Mouse (Mus musculus) neural tube, embryonic 15.5 days (tissue): ENCODE data around the gene Klf11. TPM values are rescaled to one million over a fixed set of nuclear protein-coding genes. Genes with fewer than 3 reads are reported as not detected.
A peak's percentile ranks its signal among the peaks of the same experiment; 100 is the strongest.
"Not testable (repeated sequence)": the region's sequence is repeated elsewhere in the genome, so short reads cannot be mapped to it uniquely, and the experiment has no call there.

Experiments used
- ATAC-seq: fragments of 200-750 bp; cut with Nextera tagmentation; 2 replicates; pipeline ENCODE4 v1.8.0; 2017; ENCODE audit warnings: mild to moderate bottlenecking, moderate TSS enrichment, moderate library complexity; ENCODE audit not compliant: low FRiP score
- H3K27ac ChIP-seq: fragments of 300-500 bp; sonication (generic); replicated peaks from 2 replicates; pipeline ENCODE4 v1.5.1; 2015; ENCODE audit warnings: mild to moderate bottlenecking, inconsistent platforms
- H3K27me3 ChIP-seq: fragments of 300-500 bp; sonication (generic); replicated peaks from 2 replicates; pipeline ENCODE4 v1.6.1; 2015; ENCODE audit warnings: inconsistent platforms
- H3K36me3 ChIP-seq: fragments of 300-500 bp; sonication (generic); 2 replicates; pipeline ENCODE4 v1.6.1; 2015; ENCODE audit warnings: inconsistent platforms
- H3K4me1 ChIP-seq: fragments of 300-500 bp; sonication (generic); 2 replicates; pipeline ENCODE4 v1.6.1; 2015; ENCODE audit warnings: inconsistent platforms
- H3K4me2 ChIP-seq: fragments of 300-500 bp; sonication (generic); 2 replicates; pipeline ENCODE4 v1.6.1; 2015; ENCODE audit warnings: inconsistent platforms, mild to moderate bottlenecking, moderate library complexity
- H3K4me3 ChIP-seq: fragments of 300-500 bp; sonication (generic); replicated peaks from 2 replicates; pipeline ENCODE4 v1.5.1; 2015; ENCODE audit warnings: mild to moderate bottlenecking, inconsistent platforms
- H3K9ac ChIP-seq: fragments of 300-500 bp; sonication (generic); replicated peaks from 2 replicates; pipeline ENCODE4 v1.6.1; 2015; ENCODE audit warnings: mild to moderate bottlenecking, inconsistent platforms
- H3K9me3 ChIP-seq: fragments of 300-500 bp; sonication (generic); replicated peaks from 2 replicates; pipeline ENCODE4 v1.6.1; 2016; ENCODE audit warnings: inconsistent platforms
- WGBS: fragments of 180-500 bp; shearing (Covaris S2); methylation state at CpG from one replicate; pipeline ENCODE4 v1.1.7; 2015; ENCODE audit warnings: mixed read lengths; 5-methylcytosine and 5-hydroxymethylcytosine counted together
- polyA plus RNA-seq: library from polyadenylated mRNA; unstranded; fragments of >200 nt; fragmentation: Nextera tagmentation; extraction: Ambion mirVana; gene quantifications from 2 replicates; pipeline ENCODE4 v1.2.1, GENCODE M21; 2015

Gene Klf11
- polyA plus RNA-seq, 1 experiment from 2014 or later, result 11.3 TPM

DNA sequence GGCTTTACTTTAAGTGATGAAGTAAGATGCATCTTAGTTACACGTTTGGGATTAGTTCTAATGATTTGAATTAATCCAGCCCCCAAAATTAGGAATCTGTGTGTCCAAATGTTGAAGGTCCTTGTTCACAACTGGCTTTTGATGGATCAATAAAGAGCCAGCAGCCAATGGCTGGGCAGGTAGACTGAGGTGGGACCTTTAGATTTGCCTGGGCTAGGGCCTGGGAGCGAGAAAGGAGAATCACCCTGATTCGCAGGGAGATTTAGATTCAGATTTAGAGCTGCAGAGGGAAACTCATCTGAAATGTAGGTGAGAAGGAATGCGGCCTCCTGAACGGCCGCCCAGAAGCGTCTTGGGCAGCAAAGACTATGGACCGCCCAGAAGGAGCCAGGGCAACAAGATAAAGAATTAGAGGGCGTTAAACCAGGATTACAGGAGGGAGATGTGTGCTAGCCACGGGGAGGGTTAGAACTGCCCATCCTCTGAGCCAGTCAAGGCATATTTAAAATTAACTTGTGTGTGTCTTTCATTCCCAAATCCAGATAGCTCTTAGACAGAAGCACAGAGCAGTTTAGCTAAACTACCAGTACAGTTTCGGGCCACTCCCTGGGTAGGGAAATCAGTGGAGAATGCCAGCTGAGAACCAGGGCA lies 35.7 kb downstream of the Klf11 start:
- no peaks in the 10 kb centered on the region for H3K36me3 ChIP-seq
- H3K9ac ChIP-seq, result no peak overlapping the region
- H3K4me2 ChIP-seq, result no peak overlapping the region
- no peak overlapping the region for H3K4me3 ChIP-seq
- no peak overlapping the region for H3K27ac ChIP-seq
- H3K9me3 ChIP-seq, result no peaks in the 10 kb centered on the region
- no peak for ATAC-seq
- peaks cover 3% of the 10 kb centered on the region for H3K4me1 ChIP-seq
- 73% methylated on average over 11 of the region's 11 CpGs for WGBS
- H3K27me3 ChIP-seq, result peaks cover 16% of the 10 kb centered on the region

DNA sequence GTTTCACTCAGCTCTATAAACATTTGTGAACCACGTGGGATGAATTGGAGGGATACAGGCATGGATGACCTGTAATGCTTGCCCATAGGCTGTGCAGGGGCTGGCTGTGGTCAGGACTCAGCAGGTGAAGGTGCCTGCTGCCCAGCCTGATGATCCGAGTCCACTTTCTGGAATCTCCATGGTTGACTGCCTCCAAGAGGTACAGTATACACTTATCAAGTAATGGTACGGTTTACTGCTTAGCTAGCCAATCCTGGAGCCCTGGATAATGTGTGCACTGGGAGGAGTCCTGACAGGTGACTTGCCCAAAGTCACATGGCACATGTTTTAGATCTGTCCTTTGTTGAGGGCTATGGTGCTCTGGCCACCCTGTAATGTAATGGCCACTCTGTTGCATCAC lies 39.3 kb downstream of the Klf11 start:
- H3K4me2 ChIP-seq, result no peak overlapping the region
- no peak for ATAC-seq
- 85% methylated on average over 3 of the region's 3 CpGs for WGBS

DNA sequence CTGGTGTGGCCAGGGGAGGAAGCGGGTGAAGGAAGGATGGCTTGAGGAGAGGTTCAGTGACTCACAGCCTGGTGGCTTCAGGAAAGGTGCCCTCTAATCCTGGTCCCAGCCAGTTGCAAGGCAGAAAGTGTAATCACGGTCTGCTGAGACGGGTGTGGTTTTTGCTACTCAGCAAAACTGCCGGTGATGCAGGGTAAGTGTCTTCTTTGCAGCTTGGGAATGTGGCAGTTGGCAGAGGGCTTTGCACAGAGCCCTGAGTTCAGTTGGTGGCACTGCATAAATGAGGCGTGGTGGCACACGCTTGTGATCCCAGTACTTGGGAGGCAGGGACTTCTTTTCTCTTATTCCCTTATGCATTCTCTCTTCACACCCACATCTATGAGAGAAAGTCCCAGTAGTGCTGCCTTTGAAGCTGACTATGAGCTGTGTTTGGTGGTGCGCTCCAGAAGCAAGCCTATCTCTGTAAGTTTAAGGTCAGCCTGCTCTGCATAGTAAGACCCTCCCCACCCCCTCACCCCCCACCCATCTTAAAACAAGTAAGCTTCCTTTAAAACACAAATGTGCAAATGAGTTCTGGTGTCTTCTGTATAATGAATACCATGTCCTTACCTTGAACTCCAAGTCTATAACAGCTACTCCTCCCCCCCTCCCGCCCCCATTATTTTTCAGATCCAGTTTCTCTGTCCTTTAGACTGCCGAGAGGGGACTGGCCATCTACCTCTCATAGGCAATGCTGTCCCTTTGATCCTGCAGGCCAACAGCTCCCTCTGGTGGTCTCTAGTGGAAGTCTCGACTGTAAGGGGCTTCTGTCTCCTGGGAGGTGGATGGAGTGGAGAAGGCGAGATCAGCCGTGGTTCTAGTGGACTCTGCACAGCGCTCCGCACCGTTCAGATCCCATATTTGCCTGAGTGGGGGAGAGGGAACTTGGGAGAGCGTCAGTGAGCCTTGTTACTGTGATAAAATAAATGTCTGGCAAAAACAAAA lies 45.7 kb downstream of the Klf11 start:
- H3K4me1 ChIP-seq, result peaks cover 3% of the 10 kb centered on the region; the same call in 1 of the 2 replicates
- H3K9me3 ChIP-seq, result no peaks in the 10 kb centered on the region
- no peak overlapping the region for H3K9ac ChIP-seq
- no peaks in the 10 kb centered on the region for H3K36me3 ChIP-seq
- peak overlapping the region; percentile 47 for H3K4me2 ChIP-seq
- H3K4me3 ChIP-seq, result no peak overlapping the region
- WGBS, result 37% methylated on average over 16 of the region's 16 CpGs
- H3K27ac ChIP-seq, result no peak overlapping the region
- H3K27me3 ChIP-seq, result no peaks in the 10 kb centered on the region
- peak; percentile 92; the same call in 1 of the 2 replicates for ATAC-seq

More for the DNA sequence above, 39.3 kb downstream of the Klf11 start:
- H3K9me3 ChIP-seq, result no peaks in the 10 kb centered on the region
- H3K9ac ChIP-seq, result no peak overlapping the region
- no peaks in the 10 kb centered on the region for H3K36me3 ChIP-seq
- H3K27me3 ChIP-seq, result no peaks in the 10 kb centered on the region
- no peak overlapping the region for H3K4me3 ChIP-seq
- no peaks in the 10 kb centered on the region for H3K4me1 ChIP-seq
- H3K27ac ChIP-seq, result no peak overlapping the region

DNA sequence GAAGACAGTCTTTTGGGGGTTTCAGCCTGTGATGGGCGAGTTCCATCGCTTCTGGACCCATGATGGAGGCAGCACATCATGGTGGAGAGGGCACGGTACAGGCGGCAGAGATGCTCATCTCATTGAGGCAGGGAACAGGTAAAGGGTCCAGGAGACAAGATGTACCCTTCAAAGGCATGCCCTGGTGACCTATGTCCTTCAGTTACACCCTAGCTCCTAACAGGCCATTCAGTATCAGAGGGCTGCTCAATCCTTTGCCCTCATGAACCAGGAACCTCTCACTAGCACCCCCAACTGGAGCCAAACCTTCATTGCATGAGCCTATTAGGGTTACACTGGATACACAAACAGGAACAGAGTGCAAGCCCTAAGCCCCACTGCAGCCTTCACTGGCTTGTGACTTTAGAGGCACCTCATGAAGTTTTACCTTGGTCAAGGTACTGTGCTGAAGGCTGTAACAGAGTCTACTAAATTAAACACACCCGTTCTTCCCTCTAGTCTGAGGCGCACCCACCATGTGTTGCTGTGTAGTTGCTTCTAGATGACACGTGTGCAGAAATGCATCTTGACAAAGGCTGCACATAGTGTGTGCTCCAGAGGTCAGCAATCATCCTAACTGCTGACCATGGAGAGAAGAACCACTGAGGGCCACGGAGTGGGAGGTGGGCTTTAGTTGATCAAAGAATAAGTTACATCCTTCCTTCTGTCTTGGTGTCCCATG lies 46.6 kb downstream of the Klf11 start:
- Histone ChIP-seq H3K4me3 (no peak overlapping the region), H3K4me2 (peak overlapping the region; percentile 47), H3K27me3 (no peaks in the 10 kb centered on the region), H3K4me1 (peaks cover 3% of the 10 kb centered on the region; the same call in 1 of the 2 replicates), H3K36me3 (no peaks in the 10 kb centered on the region), H3K27ac (no peak overlapping the region), H3K9ac (no peak overlapping the region), H3K9me3 (no peaks in the 10 kb centered on the region)
- 57% methylated on average over 8 of the region's 8 CpGs for WGBS
- peak; percentile 48; the same call in 1 of the 2 replicates for ATAC-seq

DNA sequence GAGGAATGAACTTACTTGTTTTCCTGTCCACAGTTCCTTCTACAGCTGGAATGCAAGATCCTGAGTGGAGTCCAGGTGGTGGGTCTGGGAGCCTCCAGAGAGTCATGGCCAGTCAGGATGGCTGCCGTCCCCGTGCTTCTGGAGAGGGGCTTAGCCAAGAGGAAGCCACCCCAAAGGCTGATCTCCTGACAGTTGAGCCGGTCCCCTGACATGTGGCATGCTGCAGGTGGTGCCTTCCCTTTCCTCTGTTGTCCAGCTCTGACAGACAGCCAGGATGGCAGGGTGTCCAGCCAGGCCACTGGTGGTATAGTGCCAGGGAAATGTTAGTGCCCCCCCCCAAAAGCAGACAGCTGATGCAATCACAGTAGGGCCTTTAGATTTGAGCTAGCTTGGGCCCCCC lies 47.4 kb downstream of the Klf11 start:
- H3K36me3 ChIP-seq, result no peaks in the 10 kb centered on the region
- no peak overlapping the region for H3K4me3 ChIP-seq
- H3K4me2 ChIP-seq, result no peak overlapping the region
- H3K9ac ChIP-seq, result no peak overlapping the region
- ATAC-seq, result no peak
- no peaks in the 10 kb centered on the region for H3K27me3 ChIP-seq
- H3K4me1 ChIP-seq, result peaks cover 3% of the 10 kb centered on the region; the same call in 1 of the 2 replicates
- no peak overlapping the region for H3K27ac ChIP-seq
- H3K9me3 ChIP-seq, result no peaks in the 10 kb centered on the region
- WGBS, result 81% methylated on average over 3 of the region's 3 CpGs

DNA sequence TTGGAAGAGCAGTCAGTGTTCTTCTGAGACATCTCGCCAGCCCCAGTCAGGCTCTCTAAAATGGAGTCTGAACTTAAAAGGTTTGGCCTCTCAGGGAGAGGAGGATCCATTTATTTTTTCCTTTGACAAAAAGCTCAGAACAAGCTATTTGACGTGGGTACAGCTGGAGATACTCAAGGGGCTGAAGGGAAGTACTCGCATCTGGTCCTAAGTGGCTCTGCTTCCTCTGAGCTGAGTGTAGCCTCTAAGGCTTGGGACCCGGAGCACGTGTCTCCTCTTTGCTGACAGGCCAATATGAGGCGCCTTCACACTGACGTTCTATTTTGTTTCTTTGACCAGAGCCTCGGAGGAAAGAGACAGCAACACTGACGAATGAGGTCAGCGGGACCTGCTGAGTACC lies 48.5 kb downstream of the Klf11 start:
- Histone ChIP-seq H3K4me1 (peaks cover 3% of the 10 kb centered on the region; the same call in 1 of the 2 replicates), H3K27me3 (no peaks in the 10 kb centered on the region), H3K4me2 (no peak overlapping the region), H3K9ac (no peak overlapping the region), H3K27ac (no peak overlapping the region), H3K9me3 (no peaks in the 10 kb centered on the region), H3K36me3 (no peaks in the 10 kb centered on the region), H3K4me3 (no peak overlapping the region)
- no peak for ATAC-seq
- 70% methylated on average over 10 of the region's 10 CpGs for WGBS

DNA sequence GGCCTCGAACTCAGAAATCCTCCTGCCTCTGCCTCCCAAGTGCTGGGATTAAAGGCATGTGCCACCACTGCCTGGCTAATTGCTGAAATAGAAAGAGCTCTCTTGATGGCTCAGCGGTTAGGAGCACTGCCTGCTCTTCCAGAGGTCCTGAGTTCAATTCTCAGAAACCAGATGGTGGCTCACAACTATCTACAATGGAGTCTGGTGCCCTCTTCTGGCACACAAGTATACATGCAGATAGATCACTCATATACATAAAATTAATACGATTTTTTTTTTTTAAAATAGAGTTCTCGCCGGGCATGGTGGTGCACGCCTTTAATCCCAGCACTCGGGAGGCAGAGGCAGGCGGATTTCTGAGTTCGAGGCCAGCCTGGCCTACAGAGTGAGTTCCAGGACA lies 50.5 kb downstream of the Klf11 start:
- not testable (repeated sequence) for ATAC-seq, H3K27ac ChIP-seq, H3K4me2 ChIP-seq, H3K27me3 ChIP-seq, H3K4me3 ChIP-seq, H3K9me3 ChIP-seq, H3K36me3 ChIP-seq, H3K4me1 ChIP-seq, H3K9ac ChIP-seq
- 87% methylated on average over 9 of the region's 9 CpGs for WGBS

DNA sequence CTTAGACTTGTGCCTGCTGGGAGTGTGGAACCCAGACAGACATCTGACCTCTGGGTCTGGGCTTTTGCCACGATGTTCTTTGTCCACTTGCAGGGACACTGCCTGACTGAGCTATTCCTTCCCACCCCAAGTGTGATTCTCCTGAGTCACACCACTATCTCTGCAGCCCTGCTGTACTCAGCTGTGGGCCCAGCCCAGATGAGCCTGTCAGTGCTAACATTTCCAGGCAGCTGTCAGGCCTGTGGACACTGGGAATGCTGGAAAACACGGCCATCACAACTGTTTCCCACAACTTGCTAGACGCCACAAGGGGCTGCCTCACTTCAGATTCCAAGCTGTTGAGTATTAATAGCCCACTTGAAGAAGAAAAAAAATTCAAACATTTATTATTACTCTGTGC lies 51.9 kb downstream of the Klf11 start:
- peaks cover 12% of the 10 kb centered on the region; the same call in 1 of the 2 replicates for H3K27me3 ChIP-seq
- no peak overlapping the region for H3K4me2 ChIP-seq
- no peak overlapping the region for H3K4me3 ChIP-seq
- 87% methylated on average over 3 of the region's 3 CpGs for whole genome bisulfite sequencing
- H3K4me1 ChIP-seq, result peaks cover 12% of the 10 kb centered on the region
- no peak for ATAC-seq
- H3K9me3 ChIP-seq, result no peaks in the 10 kb centered on the region
- no peaks in the 10 kb centered on the region for H3K36me3 ChIP-seq
- no peak overlapping the region for H3K9ac ChIP-seq
- H3K27ac ChIP-seq, result no peak overlapping the region

DNA sequence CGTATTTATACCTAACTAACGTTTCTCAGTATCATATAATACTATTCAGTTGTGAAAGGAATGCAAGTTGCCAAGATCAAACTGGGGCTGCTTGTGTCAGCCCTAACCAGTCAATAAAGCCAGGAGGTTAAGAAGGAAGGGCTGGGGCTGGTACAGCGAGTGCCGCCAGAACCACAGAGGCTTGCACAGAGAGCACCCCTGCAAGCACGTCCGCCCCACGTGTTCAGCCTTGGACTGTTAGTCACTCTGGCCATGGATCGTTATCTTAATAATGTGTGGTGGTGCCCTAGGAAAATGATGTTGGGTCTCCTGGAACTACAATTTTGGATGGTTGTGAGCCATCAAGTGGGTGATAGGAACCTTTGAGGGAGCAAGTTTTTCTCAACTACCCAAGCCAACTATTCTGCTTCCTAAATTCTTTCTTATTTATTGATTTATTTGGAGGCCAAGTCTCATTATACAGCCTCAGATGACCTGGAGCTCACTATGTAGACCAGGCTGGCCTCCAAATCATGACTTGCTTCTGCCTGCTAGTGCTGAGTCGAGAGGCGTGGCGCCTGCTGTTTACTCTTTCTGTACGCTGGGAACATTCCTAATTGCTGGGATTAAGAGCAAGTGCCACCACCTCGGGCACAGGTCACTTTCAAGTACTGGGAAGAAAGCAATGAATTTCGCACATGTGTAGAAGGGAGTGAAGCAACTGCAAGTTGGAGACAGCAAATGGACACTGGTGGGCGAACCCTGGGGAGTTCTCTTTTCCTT lies 54.6 kb downstream of the Klf11 start:
- WGBS, result 88% methylated on average over 15 of the region's 15 CpGs
- H3K4me1 ChIP-seq, result peaks cover 25% of the 10 kb centered on the region

DNA sequence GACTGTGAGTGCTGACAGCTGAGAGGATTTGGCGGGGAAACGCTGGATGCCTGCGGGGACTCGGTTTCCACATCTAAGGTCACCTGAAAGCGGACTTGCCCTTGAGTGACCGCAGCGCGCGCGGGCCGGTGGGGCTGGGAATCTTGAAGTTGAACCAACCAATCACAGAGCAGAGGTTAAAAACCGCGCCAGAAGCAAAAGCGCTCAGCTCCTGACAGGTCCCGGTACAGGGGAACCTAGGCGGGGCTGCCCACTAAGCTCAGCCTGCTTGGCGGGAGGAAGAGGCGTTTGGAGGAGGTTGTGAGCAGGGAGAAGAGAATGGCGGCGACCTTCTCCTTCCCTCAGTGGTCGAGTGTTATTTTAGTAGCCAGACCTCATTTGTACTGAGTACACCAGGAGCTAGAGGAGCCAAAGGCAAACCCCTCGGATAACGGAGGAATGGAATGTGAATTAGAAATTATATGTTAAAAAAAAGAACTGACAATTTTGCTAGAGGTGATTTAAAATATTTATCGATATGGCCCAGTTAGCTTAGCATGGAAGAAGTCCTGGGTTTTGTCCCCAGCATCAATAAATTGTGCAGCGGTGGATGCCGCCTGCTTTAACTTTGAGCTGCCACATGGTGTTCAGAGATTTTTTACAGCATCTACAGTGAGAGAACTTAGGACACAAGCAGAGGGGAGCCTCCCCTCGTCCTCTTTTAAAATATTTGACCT lies 55.8 kb downstream of the Klf11 start:
- peaks cover 12% of the 10 kb centered on the region; the same call in 1 of the 2 replicates for H3K27me3 ChIP-seq
- H3K36me3 ChIP-seq, result no peaks in the 10 kb centered on the region
- H3K4me1 ChIP-seq, result peaks cover 25% of the 10 kb centered on the region
- peak overlapping the region; percentile 79 for H3K4me3 ChIP-seq
- H3K27ac ChIP-seq, result no peak overlapping the region
- H3K9me3 ChIP-seq, result no peaks in the 10 kb centered on the region
- H3K4me2 ChIP-seq, result peak overlapping the region; percentile 87
- no peak for ATAC-seq
- under 1% methylated on average over 27 of the region's 27 CpGs for WGBS
- 0 out of 2 replicates have a peak overlapping the region, but pooled peaks have one; percentile 23 for H3K9ac ChIP-seq

More for the DNA sequence above, 54.6 kb downstream of the Klf11 start:
- no peaks in the 10 kb centered on the region for H3K9me3 ChIP-seq
- H3K27ac ChIP-seq, result no peak overlapping the region
- ATAC-seq, result no peak
- H3K27me3 ChIP-seq, result peaks cover 12% of the 10 kb centered on the region; the same call in 1 of the 2 replicates
- H3K36me3 ChIP-seq, result no peaks in the 10 kb centered on the region
- no peak overlapping the region for H3K4me2 ChIP-seq
- no peak overlapping the region for H3K9ac ChIP-seq
- no peak overlapping the region for H3K4me3 ChIP-seq
